Mouse (Mus musculus): ENCODE measurements at regions not wholly inside any gene's neighbourhood (a gene's known extent, or its start where the extent isn't known, plus 50 kb on each side); places are given as distances from the start of the nearest gene placed in this dataset.
"Not testable (repeated sequence)": the region's sequence is repeated elsewhere in the genome, so short reads cannot be mapped to it uniquely, and the experiment has no call there.

GRCm38 (mm10) chr12:22156467-22157037, 739.1 kb upstream of the Ywhaq start:
- peak; percentile 0 for DNase-seq (ENCODE audit: low spot score)

GRCm38 (mm10) chr12:22155341-22155740, 737.9 kb upstream of the Ywhaq start:
- DNase-seq (ENCODE audit: low spot score): not testable (repeated sequence)
